Mouse (Mus musculus): ENCODE data around the gene Plpp3. TPM values are rescaled to one million over a fixed set of nuclear protein-coding genes. Genes with fewer than 3 reads are reported as not detected.

Gene Plpp3
- polyA plus RNA-seq, 1 experiment from 2014 or later = 51.7 TPM

- no peak for ATAC-seq
- ChIA-PET CTCF (interaction anchor here (0.8 to 1.6 kb wide), 2 partner anchors 28 to 45 kb away, joined by 3 to 4 read pairs; partner anchors contain the start of gene Plpp3), POLR2A (no interaction called here)
- in situ Hi-C loops (cut with MboI; ENCODE audit: low pct_unique_long_range_greater_than_20kb) = no loop called here
- no peak for DNase-seq (ENCODE audit: low read depth, low spot score)
- TF ChIP-seq CTCF (IDR thresholded peaks at IDR 0.05) = no peak
- H3K27me3 ChIP-seq = no peaks in the 10 kb centered on the region
These were observed 27.8 kb downstream of the Plpp3 start for GRCm38 (mm10) chr4:105184924-105185323.

GRCm38 (mm10) chr4:105186654-105187053, 29.5 kb downstream of the Plpp3 start:
- TF ChIP-seq CTCF (IDR thresholded peaks at IDR 0.05) = no peak
- no peak for ATAC-seq
- POLR2A ChIA-PET = no interaction called here
- H3K27me3 ChIP-seq = no peaks in the 10 kb centered on the region
- CTCF ChIA-PET = no interaction called here
- in situ Hi-C loops (cut with MboI; ENCODE audit: low pct_unique_long_range_greater_than_20kb) = no loop called here
- no peak for DNase-seq (ENCODE audit: low read depth, low spot score)

- POLR2A ChIA-PET = no interaction called here
- TF ChIP-seq CTCF (IDR thresholded peaks at IDR 0.05) = no peak
- DNase-seq (ENCODE audit: low read depth, low spot score) (no peak), ATAC-seq (no peak)
- H3K27me3 ChIP-seq = no peaks in the 10 kb centered on the region
- CTCF ChIA-PET = no interaction called here
- in situ Hi-C loops (cut with MboI; ENCODE audit: low pct_unique_long_range_greater_than_20kb) = no loop called here
These were observed 30.7 kb downstream of the Plpp3 start for GRCm38 (mm10) chr4:105187873-105188272.

- POLR2A ChIA-PET = no interaction called here
- H3K27me3 ChIP-seq = no peaks in the 10 kb centered on the region
- no peak for DNase-seq (ENCODE audit: low read depth, low spot score)
- ATAC-seq = no peak
- CTCF ChIA-PET = no interaction called here
- no peak for TF ChIP-seq CTCF (IDR thresholded peaks at IDR 0.05)
- in situ Hi-C loops (cut with MboI; ENCODE audit: low pct_unique_long_range_greater_than_20kb) = no loop called here
These were observed 31.7 kb downstream of the Plpp3 start for GRCm38 (mm10) chr4:105188801-105189200.

GRCm38 (mm10) chr4:105190826-105191225, 33.7 kb downstream of the Plpp3 start:
- no peak for TF ChIP-seq CTCF (IDR thresholded peaks at IDR 0.05)
- no peak for ATAC-seq
- H3K27me3 ChIP-seq = no peaks in the 10 kb centered on the region
- in situ Hi-C loops (cut with MboI; ENCODE audit: low pct_unique_long_range_greater_than_20kb) = no loop called here
- ChIA-PET CTCF (no interaction called here), POLR2A (interaction anchor here (0.6 kb wide), 1 partner anchor 166 kb away, joined by 4 read pairs; no protein-coding TSS in a partner anchor)
- no peak for DNase-seq (ENCODE audit: low read depth, low spot score)

- TF ChIP-seq CTCF (IDR thresholded peaks at IDR 0.05) = no peak
- in situ Hi-C loops (cut with MboI; ENCODE audit: low pct_unique_long_range_greater_than_20kb) = no loop called here
- CTCF ChIA-PET = no interaction called here
- POLR2A ChIA-PET = no interaction called here
- DNase-seq (ENCODE audit: low read depth, low spot score) (no peak), ATAC-seq (no peak)
- H3K27me3 ChIP-seq = no peaks in the 10 kb centered on the region
These were observed 34.4 kb downstream of the Plpp3 start for GRCm38 (mm10) chr4:105191550-105191949.

GRCm38 (mm10) chr4:105192665-105193064, 35.5 kb downstream of the Plpp3 start:
- in situ Hi-C loops (cut with MboI; ENCODE audit: low pct_unique_long_range_greater_than_20kb) = no loop called here
- no peaks in the 10 kb centered on the region for H3K27me3 ChIP-seq
- POLR2A ChIA-PET = interaction anchor here (0.6 kb wide), 1 partner anchor 14 kb away, joined by 4 read pairs; no protein-coding TSS in a partner anchor
- DNase-seq (ENCODE audit: low read depth, low spot score) (no peak), ATAC-seq (no peak)
- CTCF ChIA-PET = interaction anchor here (1.4 kb wide), 1 partner anchor 13 kb away, joined by 4 read pairs; no protein-coding TSS in a partner anchor
- TF ChIP-seq CTCF (IDR thresholded peaks at IDR 0.05) = no peak

- ChIA-PET CTCF (no interaction called here), POLR2A (interaction anchor here (1.7 kb wide), 1 partner anchor 17 kb away, joined by 3 read pairs; no protein-coding TSS in a partner anchor)
These were observed 38.1 kb downstream of the Plpp3 start for GRCm38 (mm10) chr4:105195256-105195655.

GRCm38 (mm10) chr4:105196099-105196498, 39.0 kb downstream of the Plpp3 start:
- POLR2A ChIA-PET = interaction anchor here (0.6 to 1.7 kb wide), 2 partner anchors 16 to 1364 kb away, joined by 3 read pairs; no protein-coding TSS in a partner anchor

More at GRCm38 (mm10) chr4:105195256-105195655, 38.1 kb downstream of the Plpp3 start:
- ATAC-seq (no peak), DNase-seq (ENCODE audit: low read depth, low spot score) (no peak)
- no peaks in the 10 kb centered on the region for H3K27me3 ChIP-seq
- no peak for TF ChIP-seq CTCF (IDR thresholded peaks at IDR 0.05)
- in situ Hi-C loops (cut with MboI; ENCODE audit: low pct_unique_long_range_greater_than_20kb) = no loop called here

GRCm38 (mm10) chr4:105196993-105197765, 40.0 kb downstream of the Plpp3 start:
- in situ Hi-C loops (cut with MboI; ENCODE audit: low pct_unique_long_range_greater_than_20kb) = no loop called here
- H3K27me3 ChIP-seq = no peaks in the 10 kb centered on the region
- no peak for TF ChIP-seq CTCF (IDR thresholded peaks at IDR 0.05)
- ChIA-PET POLR2A (interaction anchor here (1.7 kb wide), 1 partner anchor 15 kb away, joined by 3 read pairs; no protein-coding TSS in a partner anchor), CTCF (no interaction called here)
- ATAC-seq (no peak), DNase-seq (ENCODE audit: low read depth, low spot score) (no peak)

More at GRCm38 (mm10) chr4:105196099-105196498, 39.0 kb downstream of the Plpp3 start:
- no peaks in the 10 kb centered on the region for H3K27me3 ChIP-seq
- no peak for DNase-seq (ENCODE audit: low read depth, low spot score)
- CTCF ChIA-PET = no interaction called here
- ATAC-seq = no peak
- in situ Hi-C loops (cut with MboI; ENCODE audit: low pct_unique_long_range_greater_than_20kb) = no loop called here
- no peak for TF ChIP-seq CTCF (IDR thresholded peaks at IDR 0.05)

- ATAC-seq = no peak
- no peak for DNase-seq (ENCODE audit: low read depth, low spot score)
- CTCF ChIA-PET = no interaction called here
- H3K27me3 ChIP-seq = no peaks in the 10 kb centered on the region
- no peak for TF ChIP-seq CTCF (IDR thresholded peaks at IDR 0.05)
- in situ Hi-C loops (cut with MboI; ENCODE audit: low pct_unique_long_range_greater_than_20kb) = no loop called here
- POLR2A ChIA-PET = no interaction called here
These were observed 41.5 kb downstream of the Plpp3 start for GRCm38 (mm10) chr4:105198696-105199095.
